Mouse (Mus musculus) spleen, adult 2 months (tissue): ENCODE measurements at regions not wholly inside any gene's neighbourhood (a gene's known extent, or its start where the extent isn't known, plus 50 kb on each side); places are given as distances from the start of the nearest gene placed in this dataset.
"Not testable (repeated sequence)": the region's sequence is repeated elsewhere in the genome, so short reads cannot be mapped to it uniquely, and the experiment has no call there.

Experiments
- DNase-seq, 2 experiments: peaks; one replicate each; pipeline versions ENCODE4 v3.0.0 to v3.0.0-alpha.2; 2012 to 2021; ENCODE audit warnings: low spot score in 2 of 2, low read depth in 1 of 2
- H3K27ac ChIP-seq: fragments of 200-500 bp; 2 replicates; pipeline ENCODE4 v1.5.1; 2012; ENCODE audit warnings: low read length, inconsistent platforms; ENCODE audit not compliant: insufficient read depth
- H3K27me3 ChIP-seq: fragments of 200-500 bp; 2 replicates; pipeline ENCODE4 v1.6.1; 2012; ENCODE audit warnings: mild to moderate bottlenecking, moderate library complexity, low read length, inconsistent platforms; ENCODE audit not compliant: control insufficient read depth, insufficient read depth
- H3K36me3 ChIP-seq: fragments of 200-500 bp; 2 replicates; pipeline ENCODE4 v1.6.1; 2012; ENCODE audit warnings: mild to moderate bottlenecking, low read length, inconsistent platforms; ENCODE audit not compliant: control insufficient read depth, insufficient read depth
- H3K4me1 ChIP-seq: fragments of 200-500 bp; 2 replicates; pipeline ENCODE4 v1.6.1; 2011; ENCODE audit warnings: inconsistent platforms; ENCODE audit not compliant: control insufficient read depth, insufficient read depth, insufficient read length
- H3K4me3 ChIP-seq: fragments of 200-500 bp; 2 replicates; pipeline ENCODE4 v1.5.1; 2011; ENCODE audit warnings: mild to moderate bottlenecking, inconsistent platforms; ENCODE audit not compliant: insufficient read depth, insufficient read length; ENCODE audit errors: extremely low read depth
- CTCF ChIP-seq: fragments of 200-500 bp; IDR thresholded peaks from 2 replicates; pipeline ENCODE4 v1.5.1; 2011; ENCODE audit warnings: mild to moderate bottlenecking, inconsistent platforms; ENCODE audit not compliant: insufficient read depth, insufficient read length, insufficient replicate concordance; ENCODE audit errors: extremely low read depth
- POLR2A ChIP-seq: fragments of 200-500 bp; IDR thresholded peaks from 2 replicates; pipeline ENCODE4 v1.6.1; 2011; ENCODE audit warnings: low read depth, low read length, inconsistent platforms
- WGBS: fragments of 180-500 bp; shearing (Covaris S2); methylation state at CpG from one replicate; pipeline ENCODE4 v1.1.7; 2018; 5-methylcytosine and 5-hydroxymethylcytosine counted together

DNA sequence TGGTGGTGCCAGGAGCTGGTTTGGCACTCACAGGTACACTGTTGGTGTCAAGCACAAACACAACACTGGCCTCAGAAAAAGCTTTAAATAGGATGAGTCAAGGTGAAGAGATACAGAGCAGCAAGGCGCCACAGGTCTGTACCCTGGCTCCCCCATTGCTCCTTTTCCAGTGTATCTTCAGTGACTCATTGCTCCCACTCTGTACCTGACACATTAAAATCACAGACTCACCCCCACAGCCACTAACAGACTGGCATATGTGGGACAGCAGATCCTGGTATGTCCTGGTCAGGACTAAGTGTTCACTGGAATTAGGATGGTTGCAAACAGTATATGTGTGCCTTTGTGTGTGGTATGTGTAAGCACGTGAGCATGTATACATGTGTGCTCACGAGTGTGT is 226.5 kb downstream of the 1810013L24Rik start:
- no peak for TF ChIP-seq CTCF
- no peak for TF ChIP-seq POLR2A
- H3K4me1 ChIP-seq, result no peaks in the 10 kb centered on the region
- H3K36me3 ChIP-seq, result no peaks in the 10 kb centered on the region
- WGBS, result 84% methylated on average over 3 of the region's 3 CpGs
- DNase-seq, result no peak
- H3K27ac ChIP-seq, result no peak overlapping the region
- no peaks in the 10 kb centered on the region for H3K27me3 ChIP-seq
- H3K4me3 ChIP-seq, result no peak overlapping the region

DNA sequence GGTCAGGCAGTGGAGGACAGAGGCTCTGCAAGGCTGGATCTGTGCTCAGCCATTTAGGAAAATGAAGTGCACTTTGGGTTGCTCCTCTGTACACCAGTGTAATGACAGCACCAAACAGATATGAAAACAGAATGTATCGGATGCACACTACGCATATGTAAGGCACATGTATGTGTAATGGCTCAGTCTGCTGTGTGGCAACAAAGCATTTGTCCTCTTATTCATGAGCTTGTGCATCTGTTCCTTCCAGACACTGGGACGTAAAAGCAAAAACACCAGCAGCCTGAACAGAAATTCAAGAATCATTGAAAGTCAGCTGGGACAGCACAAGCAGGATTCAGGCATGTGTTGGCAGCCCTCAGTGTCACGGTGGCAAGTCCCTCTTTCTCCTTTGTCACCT is 241.6 kb downstream of the 1810013L24Rik start:
- Histone ChIP-seq H3K27me3 (no peaks in the 10 kb centered on the region), H3K4me3 (no peak overlapping the region), H3K27ac (no peak overlapping the region), H3K36me3 (no peaks in the 10 kb centered on the region), H3K4me1 (no peaks in the 10 kb centered on the region)
- 89% methylated on average over 4 of the region's 4 CpGs for WGBS
- no peak for DNase-seq
- no peak for TF ChIP-seq POLR2A
- no peak for TF ChIP-seq CTCF

DNA sequence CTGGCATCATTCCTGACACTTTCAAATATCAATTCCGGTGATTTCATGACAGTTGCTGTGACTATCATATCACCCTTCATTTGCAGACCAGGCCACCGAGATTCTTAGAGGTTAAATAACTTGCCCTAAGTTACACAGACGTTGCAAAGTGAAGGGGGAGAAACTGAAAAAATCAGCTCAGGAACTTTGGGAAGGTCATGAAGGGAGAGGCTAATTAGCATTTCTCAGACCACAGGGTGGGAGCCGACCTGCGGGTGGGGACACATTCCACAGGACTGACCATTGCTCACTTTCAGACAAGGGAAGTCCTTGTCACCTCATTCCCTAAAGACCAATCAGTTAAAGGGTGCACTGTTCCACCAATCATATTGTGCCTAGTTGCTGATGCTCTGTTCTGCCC is 242.1 kb downstream of the 1810013L24Rik start:
- H3K4me3 ChIP-seq, H3K27me3 ChIP-seq, DNase-seq, H3K27ac ChIP-seq, H3K36me3 ChIP-seq, H3K4me1 ChIP-seq: not testable (repeated sequence)
- WGBS, result 87% methylated on average over 5 of the region's 5 CpGs

DNA sequence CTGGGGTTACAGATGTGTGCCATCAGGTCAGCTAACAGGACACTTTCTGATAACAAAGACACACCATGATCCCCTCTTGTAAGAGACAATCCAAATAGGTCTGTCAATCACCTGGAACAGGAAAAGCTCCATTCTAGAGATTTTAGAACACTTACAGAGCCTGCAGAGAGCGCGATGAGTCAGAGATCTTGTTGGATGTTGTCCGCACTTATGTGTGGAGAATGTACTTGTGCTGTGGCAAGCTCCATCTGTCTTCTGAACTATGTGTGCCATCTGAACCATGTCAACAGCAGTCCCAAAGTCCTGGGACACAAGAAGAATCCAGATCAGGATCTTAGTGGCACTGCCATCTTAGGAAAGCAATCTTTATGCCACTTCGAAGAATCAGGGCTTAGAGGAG is 244.4 kb downstream of the 1810013L24Rik start:
- no peaks in the 10 kb centered on the region for H3K36me3 ChIP-seq
- 94% methylated on average over 4 of the region's 4 CpGs for WGBS
- DNase-seq, result no peak
- H3K27me3 ChIP-seq, result no peaks in the 10 kb centered on the region
- no peak overlapping the region for H3K4me3 ChIP-seq
- no peak overlapping the region for H3K27ac ChIP-seq
- no peak for TF ChIP-seq POLR2A
- TF ChIP-seq CTCF, result no peak
- no peaks in the 10 kb centered on the region for H3K4me1 ChIP-seq

DNA sequence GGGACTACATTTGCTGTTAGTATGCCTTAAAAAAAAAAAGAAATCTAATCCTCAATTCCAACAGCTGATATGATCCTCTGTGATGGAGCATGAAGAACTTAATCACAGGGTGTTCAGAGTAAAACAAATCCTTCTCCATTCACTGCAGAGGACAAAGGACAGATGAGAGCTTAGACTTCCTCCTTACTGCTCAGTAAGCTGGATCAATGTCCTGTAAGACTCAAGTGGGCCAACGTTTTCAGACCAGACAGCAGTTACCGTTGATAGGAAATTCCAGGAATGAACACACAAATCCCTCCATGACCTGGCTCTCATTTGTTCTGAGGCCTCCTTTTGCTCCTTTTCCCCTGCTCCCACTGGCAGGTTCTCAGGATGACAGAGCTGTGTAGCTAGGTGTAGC is 247.6 kb downstream of the 1810013L24Rik start:
- no peak overlapping the region for H3K27ac ChIP-seq
- H3K36me3 ChIP-seq, result no peaks in the 10 kb centered on the region
- H3K27me3 ChIP-seq, result no peaks in the 10 kb centered on the region
- H3K4me3 ChIP-seq, result no peak overlapping the region
- WGBS, result 69% methylated on average over 2 of the region's 2 CpGs
- no peak for DNase-seq
- no peak for TF ChIP-seq POLR2A
- no peak for TF ChIP-seq CTCF
- H3K4me1 ChIP-seq, result no peaks in the 10 kb centered on the region

DNA sequence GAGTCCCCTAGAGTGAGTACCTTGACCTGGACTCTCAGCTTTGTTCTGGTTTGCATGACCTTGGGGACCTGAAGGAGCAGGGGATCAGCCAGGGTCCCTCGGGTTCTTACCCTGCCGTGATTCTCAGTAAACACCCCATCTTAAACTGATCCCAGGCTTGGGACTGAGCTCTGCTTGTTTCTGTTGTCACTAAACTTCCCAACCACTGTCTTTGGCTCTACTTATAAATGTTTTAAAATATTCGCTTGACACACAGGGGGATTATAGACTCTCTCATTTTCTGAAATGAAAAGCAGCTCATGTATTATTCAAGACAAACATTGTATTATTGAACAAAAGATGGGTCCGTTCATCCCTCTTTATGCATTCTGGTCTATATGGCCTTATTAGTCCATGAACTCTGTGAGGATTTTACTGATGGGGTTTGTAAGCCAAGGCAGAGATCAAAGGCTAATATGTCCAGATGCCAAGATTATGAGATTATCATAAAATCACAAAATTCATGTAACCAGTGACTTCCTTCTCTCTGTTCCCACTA is 248.6 kb downstream of the 1810013L24Rik start:
- Histone ChIP-seq H3K27ac (no peak overlapping the region), H3K4me1 (no peaks in the 10 kb centered on the region), H3K27me3 (no peaks in the 10 kb centered on the region), H3K4me3 (no peak overlapping the region), H3K36me3 (no peaks in the 10 kb centered on the region)
- TF ChIP-seq CTCF (no peak), POLR2A (no peak)
- 86% methylated on average over 4 of the region's 4 CpGs for WGBS
- DNase-seq, result no peak

DNA sequence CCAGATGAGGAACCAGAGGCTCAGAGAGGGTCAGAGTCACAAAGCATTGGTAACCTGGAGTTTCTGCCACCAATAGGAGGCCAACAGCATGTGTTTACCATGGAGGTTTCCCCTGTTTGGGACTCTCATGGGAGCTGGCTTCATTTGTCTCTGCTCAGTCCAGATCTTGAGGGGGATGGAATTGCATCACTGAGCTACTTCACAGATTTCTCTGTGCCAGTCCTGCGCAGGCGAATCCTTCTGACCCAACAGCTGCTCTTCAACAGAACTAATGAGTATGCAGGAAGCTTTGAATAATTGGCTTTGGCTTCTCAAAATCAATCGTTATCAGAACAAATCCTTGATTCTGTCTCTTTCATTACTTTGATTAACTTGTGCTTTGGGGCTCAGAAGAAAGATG is 253.1 kb downstream of the 1810013L24Rik start:
- H3K27me3 ChIP-seq, result no peaks in the 10 kb centered on the region
- no peaks in the 10 kb centered on the region for H3K4me1 ChIP-seq
- no peak overlapping the region for H3K4me3 ChIP-seq
- no peak overlapping the region for H3K27ac ChIP-seq
- WGBS, result 83% methylated on average over 3 of the region's 3 CpGs
- H3K36me3 ChIP-seq, result no peaks in the 10 kb centered on the region
- DNase-seq, result no peak
- no peak for TF ChIP-seq CTCF
- TF ChIP-seq POLR2A, result no peak
